Mouse (Mus musculus) liver, adult 2 months (tissue): ENCODE measurements around the gene Rab38.

Experiments used
- CTCF ChIP-seq: fragments of 200-500 bp; IDR thresholded peaks from 2 replicates; pipeline ENCODE4 v1.5.1; 2011; ENCODE audit warnings: low read depth, low read length, control low read depth
- POLR2A ChIP-seq: fragments of 200-500 bp; IDR thresholded peaks from 2 replicates; pipeline ENCODE4 v1.6.1; 2011; ENCODE audit warnings: low read length, control low read depth; ENCODE audit not compliant: insufficient read depth; ENCODE audit errors: extremely low read depth

- TF ChIP-seq CTCF, result no peak
- no peak for TF ChIP-seq POLR2A
Observed at GRCm38 (mm10) chr7:88453234-88453633, 23.2 kb downstream of the Rab38 start.
